Mouse (Mus musculus) heart, postnatal 36 days (tissue): ENCODE results near the gene Rabl6. TPM values are rescaled to one million over a fixed set of nuclear protein-coding genes. Genes with fewer than 3 reads are reported as not detected.

ENCODE experiments used
- DNase-seq, 2 experiments: peaks; one replicate each; pipeline ENCODE4 v3.0.0; 2021 to 2022
- intact Hi-C: fragments of 180-260 bp; cut with DNase I; formaldehyde crosslinking; loops from one replicate; pipeline ENCODE4 v1.15.1; 2025
- total RNA-seq, 2 experiments: library from RNA; stranded (reverse); gene quantifications; 2 replicates each; pipeline ENCODE4 v1.2.3; 2021

Gene Rabl6
- 10 to 100 TPM; 60.9 to 62.5 TPM for total RNA-seq

GRCm38 (mm10) chr2:25607761-25608622 is at the start of gene Rabl6:
TSS of gene Rabl6 (minus strand) at chr2:25608521.
- intact Hi-C loops: no loop called here
- DNase-seq: peak; percentile 92

GRCm38 (mm10) chr2:25657652-25658051 is 49.3 kb upstream of the Rabl6 start, which contains the start of gene Lcn5:
TSS of gene Lcn5 (plus strand) at chr2:25657952.
- no peak for DNase-seq
- intact Hi-C loops: no loop called here

GRCm38 (mm10) chr2:25657246-25657645 is 48.9 kb upstream of the Rabl6 start:
- intact Hi-C loops: no loop called here
- DNase-seq: peak in 1 of 2 experiments; percentile 13

GRCm38 (mm10) chr2:25656691-25657090 is 48.4 kb upstream of the Rabl6 start:
- DNase-seq: peak; percentile 42 to 49

GRCm38 (mm10) chr2:25654502-25654901 is 46.2 kb upstream of the Rabl6 start:
- intact Hi-C loops: no loop called here
- no peak for DNase-seq

More at GRCm38 (mm10) chr2:25656691-25657090, 48.4 kb upstream of the Rabl6 start:
- intact Hi-C loops: no loop called here

- no peak for DNase-seq
- intact Hi-C loops: no loop called here
These were observed 44.6 kb upstream of the Rabl6 start, which contains the start of gene Lcn8 for GRCm38 (mm10) chr2:25652902-25653301. TSS of gene Lcn8 (plus strand) at chr2:25653120.

GRCm38 (mm10) chr2:25639890-25640289 is 31.6 kb upstream of the Rabl6 start:
- DNase-seq: peak; percentile 39 to 58
- intact Hi-C loops: no loop called here

GRCm38 (mm10) chr2:25634046-25634445 is 25.7 kb upstream of the Rabl6 start:
- intact Hi-C loops: loop anchor here (5.0 kb wide), 1 partner anchor 48 kb away; the partner anchor contains the start of gene Lcn10
- DNase-seq: no peak

GRCm38 (mm10) chr2:25633616-25634015 is 25.3 kb upstream of the Rabl6 start:
- DNase-seq: no peak
- intact Hi-C loops: loop anchor here (5.0 kb wide), 1 partner anchor 49 kb away; the partner anchor contains the start of gene Lcn10

GRCm38 (mm10) chr2:25628738-25629137 is 20.4 kb upstream of the Rabl6 start:
- no peak for DNase-seq
- intact Hi-C loops: no loop called here

- no peak for DNase-seq
These were observed 19.5 kb upstream of the Rabl6 start, which contains the start of gene Fcna for GRCm38 (mm10) chr2:25627811-25628210. TSS of gene Fcna (minus strand) at chr2:25628030.

GRCm38 (mm10) chr2:25625986-25626385 is 17.7 kb upstream of the Rabl6 start:
- intact Hi-C loops: no loop called here
- no peak for DNase-seq

More at GRCm38 (mm10) chr2:25627811-25628210, 19.5 kb upstream of the Rabl6 start, which contains the start of gene Fcna:
- intact Hi-C loops: no loop called here

- peak; percentile 80 to 84 for DNase-seq
- intact Hi-C loops: no loop called here
These were observed 13.2 kb upstream of the Rabl6 start, which contains the start of gene Tmem141 for GRCm38 (mm10) chr2:25621229-25622200. TSS of gene Tmem141 (minus strand) at chr2:25622005.

- intact Hi-C loops: no loop called here
- DNase-seq: no peak
These were observed 12.5 kb upstream of the Rabl6 start for GRCm38 (mm10) chr2:25620852-25621228.

GRCm38 (mm10) chr2:25620386-25620785 is 12.1 kb upstream of the Rabl6 start:
- no peak for DNase-seq
- intact Hi-C loops: no loop called here

- intact Hi-C loops: no loop called here
- DNase-seq: no peak
These were observed 9.3 kb upstream of the Rabl6 start, which contains the start of gene Ccdc183 for GRCm38 (mm10) chr2:25617578-25617977. TSS of gene Ccdc183 (minus strand) at chr2:25617678.

- no peak for DNase-seq
- intact Hi-C loops: no loop called here
These were observed 8.1 kb upstream of the Rabl6 start for GRCm38 (mm10) chr2:25616398-25616797.

GRCm38 (mm10) chr2:25608671-25609070 is 350 bp upstream of the Rabl6 start:
- intact Hi-C loops: no loop called here
- DNase-seq: no peak

- DNase-seq: no peak
- intact Hi-C loops: no loop called here
These were observed 5.8 kb downstream of the Rabl6 start for GRCm38 (mm10) chr2:25602526-25602925.

- DNase-seq: no peak
- intact Hi-C loops: no loop called here
These were observed 8.3 kb downstream of the Rabl6 start for GRCm38 (mm10) chr2:25600037-25600436.

- intact Hi-C loops: no loop called here
- no peak for DNase-seq
These were observed 9.6 kb downstream of the Rabl6 start for GRCm38 (mm10) chr2:25598749-25599148.
